Mouse (Mus musculus) heart, embryonic 16.5 days (tissue): ENCODE measurements around the gene Nop53. TPM values are rescaled to one million over a fixed set of nuclear protein-coding genes. Genes with fewer than 3 reads are reported as not detected.
"Not testable (repeated sequence)": the region's sequence is repeated elsewhere in the genome, so short reads cannot be mapped to it uniquely, and the experiment has no call there.

Experiments
- ATAC-seq: fragments of 200-750 bp; cut with Nextera tagmentation; replicated peaks from 2 replicates; pipeline ENCODE4 v1.8.0; 2017; ENCODE audit warnings: moderate number of reproducible peaks; ENCODE audit not compliant: insufficient read depth, low FRiP score; ENCODE audit errors: extremely low read depth
- H3K27ac ChIP-seq: fragments of 300-500 bp; sonication (generic); 2 replicates; pipeline ENCODE4 v1.5.1; 2014; ENCODE audit warnings: mild to moderate bottlenecking, low read length, control low read depth, moderate library complexity
- H3K27me3 ChIP-seq: fragments of 300-500 bp; sonication (generic); 2 replicates; pipeline ENCODE4 v1.6.1; 2014; ENCODE audit warnings: low read length, mixed read lengths; ENCODE audit not compliant: control insufficient read depth, insufficient read depth
- H3K36me3 ChIP-seq: fragments of 300-500 bp; sonication (generic); 2 replicates; pipeline ENCODE4 v1.6.1; 2014; ENCODE audit not compliant: control insufficient read depth, insufficient read depth
- H3K4me1 ChIP-seq: fragments of 300-500 bp; sonication (generic); 2 replicates; pipeline ENCODE4 v1.6.1; 2014; ENCODE audit warnings: low read length, mixed read lengths; ENCODE audit not compliant: control insufficient read depth, insufficient read depth
- H3K4me2 ChIP-seq: fragments of 300-500 bp; sonication (generic); 2 replicates; pipeline ENCODE4 v1.6.1; 2014; ENCODE audit warnings: low read depth, mild to moderate bottlenecking, control low read depth, low read length
- H3K4me3 ChIP-seq: fragments of 300-500 bp; sonication (generic); 2 replicates; pipeline ENCODE4 v1.5.1; 2014; ENCODE audit warnings: mild to moderate bottlenecking, control low read depth, low read length
- H3K9ac ChIP-seq: fragments of 300-500 bp; sonication (generic); 2 replicates; pipeline ENCODE4 v1.6.1; 2014; ENCODE audit warnings: low read length, control low read depth
- H3K9me3 ChIP-seq: fragments of 300-500 bp; sonication (generic); replicated peaks from 2 replicates; pipeline ENCODE4 v1.6.1; 2016; ENCODE audit warnings: low read length; ENCODE audit not compliant: control insufficient read depth
- WGBS: fragments of 180-500 bp; shearing (Covaris S2); extraction: QIAGEN DNeasy Blood & Tissue Kit; methylation state at CpG from one replicate; pipeline ENCODE4 v1.1.7; 2014; 5-methylcytosine and 5-hydroxymethylcytosine counted together
- polyA plus RNA-seq: library from polyadenylated mRNA; unstranded; fragments of >200 nt; fragmentation: Nextera tagmentation; extraction: Ambion mirVana; gene quantifications from 2 replicates; pipeline ENCODE4 v1.2.1, GENCODE M21; 2015

Nop53 gene
- polyA plus RNA-seq, 1 experiment from 2014 or later: 154 TPM

GRCm38 (mm10) chr7:15918371-15918770 is 27.5 kb downstream of the Nop53 start:
- ATAC-seq: no peak
- H3K4me1 ChIP-seq: peaks cover 16% of the 10 kb centered on the region
- no peaks in the 10 kb centered on the region for H3K27me3 ChIP-seq

GRCm38 (mm10) chr7:15916996-15917395 is 28.9 kb downstream of the Nop53 start:
- no peak for ATAC-seq
- WGBS: 85% methylated on average over 4 of the region's 4 CpGs
- H3K4me2 ChIP-seq: no peak overlapping the region

More at GRCm38 (mm10) chr7:15918371-15918770, 27.5 kb downstream of the Nop53 start:
- no peaks in the 10 kb centered on the region for H3K9me3 ChIP-seq
- H3K36me3 ChIP-seq: peaks cover 23% of the 10 kb centered on the region
- H3K4me2 ChIP-seq: no peak overlapping the region
- no peak overlapping the region for H3K27ac ChIP-seq
- H3K4me3 ChIP-seq: no peak overlapping the region
- no peak overlapping the region for H3K9ac ChIP-seq

GRCm38 (mm10) chr7:15916134-15916723 is 29.6 kb downstream of the Nop53 start:
- no peak for ATAC-seq
- H3K4me1 ChIP-seq: peaks cover 11% of the 10 kb centered on the region
- H3K27me3 ChIP-seq: no peaks in the 10 kb centered on the region
- H3K9ac ChIP-seq: no peak overlapping the region
- WGBS: 81% methylated on average over 3 of the region's 3 CpGs
- peaks cover 23% of the 10 kb centered on the region for H3K36me3 ChIP-seq
- H3K4me3 ChIP-seq: no peak overlapping the region
- no peak overlapping the region for H3K27ac ChIP-seq
- H3K9me3 ChIP-seq: no peaks in the 10 kb centered on the region
- H3K4me2 ChIP-seq: no peak overlapping the region

More at GRCm38 (mm10) chr7:15916996-15917395, 28.9 kb downstream of the Nop53 start:
- Histone ChIP-seq H3K9me3 (no peaks in the 10 kb centered on the region), H3K36me3 (peaks cover 23% of the 10 kb centered on the region), H3K4me1 (peaks cover 12% of the 10 kb centered on the region), H3K4me3 (no peak overlapping the region), H3K27ac (no peak overlapping the region), H3K9ac (no peak overlapping the region), H3K27me3 (no peaks in the 10 kb centered on the region)

- WGBS: 86% methylated on average over 4 of the region's 4 CpGs
- H3K36me3 ChIP-seq: peaks cover 23% of the 10 kb centered on the region
- not testable (repeated sequence) for H3K4me1 ChIP-seq, H3K9me3 ChIP-seq, ATAC-seq, H3K27ac ChIP-seq, H3K4me2 ChIP-seq, H3K9ac ChIP-seq, H3K4me3 ChIP-seq, H3K27me3 ChIP-seq
These were observed 30.2 kb downstream of the Nop53 start for GRCm38 (mm10) chr7:15915695-15916094.

- Histone ChIP-seq H3K9me3 (no peaks in the 10 kb centered on the region), H3K4me2 (no peak overlapping the region), H3K27ac (no peak overlapping the region), H3K9ac (no peak overlapping the region), H3K4me1 (no peaks in the 10 kb centered on the region), H3K27me3 (no peaks in the 10 kb centered on the region), H3K4me3 (no peak overlapping the region), H3K36me3 (peaks cover 15% of the 10 kb centered on the region)
- no peak for ATAC-seq
- WGBS: 88% methylated on average over 2 of the region's 2 CpGs
These were observed 31.1 kb downstream of the Nop53 start for GRCm38 (mm10) chr7:15914751-15915150.

GRCm38 (mm10) chr7:15914252-15914651 is 31.6 kb downstream of the Nop53 start:
- no peak overlapping the region for H3K27ac ChIP-seq
- no peak overlapping the region for H3K4me2 ChIP-seq
- no peak overlapping the region for H3K9ac ChIP-seq
- no peak for ATAC-seq
- WGBS: 28% methylated on average over 2 of the region's 2 CpGs
- H3K4me3 ChIP-seq: no peak overlapping the region
- H3K27me3 ChIP-seq: no peaks in the 10 kb centered on the region
- peaks cover 10% of the 10 kb centered on the region for H3K36me3 ChIP-seq
- no peaks in the 10 kb centered on the region for H3K9me3 ChIP-seq
- no peaks in the 10 kb centered on the region for H3K4me1 ChIP-seq

- H3K27me3 ChIP-seq: no peaks in the 10 kb centered on the region
- H3K9me3 ChIP-seq: no peaks in the 10 kb centered on the region
- H3K36me3 ChIP-seq: peaks cover 3% of the 10 kb centered on the region; the same call in 1 of the 2 replicates
- H3K4me1 ChIP-seq: no peaks in the 10 kb centered on the region
- H3K27ac ChIP-seq: no peak overlapping the region
- H3K4me2 ChIP-seq: no peak overlapping the region
- no peak overlapping the region for H3K9ac ChIP-seq
- under 1% methylated on average over 4 of the region's 4 CpGs for WGBS
- H3K4me3 ChIP-seq: no peak overlapping the region
- ATAC-seq: peak; percentile 56; the same call in 1 of the 2 replicates
These were observed 33.7 kb downstream of the Nop53 start for GRCm38 (mm10) chr7:15912183-15912582.

GRCm38 (mm10) chr7:15910521-15910920 is 35.4 kb downstream of the Nop53 start:
- no peak overlapping the region for H3K27ac ChIP-seq
- H3K9me3 ChIP-seq: no peaks in the 10 kb centered on the region
- ATAC-seq: no peak
- no peak overlapping the region for H3K4me3 ChIP-seq
- H3K9ac ChIP-seq: no peak overlapping the region
- 70% methylated on average over 5 of the region's 5 CpGs for WGBS
- no peaks in the 10 kb centered on the region for H3K27me3 ChIP-seq
- H3K4me1 ChIP-seq: no peaks in the 10 kb centered on the region
- H3K36me3 ChIP-seq: no peaks in the 10 kb centered on the region
- no peak overlapping the region for H3K4me2 ChIP-seq

GRCm38 (mm10) chr7:15907971-15908590 is 37.8 kb downstream of the Nop53 start:
- Histone ChIP-seq H3K4me3 (no peak overlapping the region), H3K36me3 (no peaks in the 10 kb centered on the region), H3K4me1 (no peaks in the 10 kb centered on the region), H3K4me2 (no peak overlapping the region), H3K9me3 (no peaks in the 10 kb centered on the region), H3K27ac (no peak overlapping the region), H3K27me3 (no peaks in the 10 kb centered on the region), H3K9ac (no peak overlapping the region)
- no peak for ATAC-seq
- 52% methylated on average over 8 of the region's 8 CpGs for WGBS
